ENCODE assay signal across 7 mouse cellular contexts in genomic region chr4:147406735-147407462, GRCm38 (mm10). TPM values are rescaled to one million over a fixed set of nuclear protein-coding genes. Genes with fewer than 3 reads are reported as not detected.
DNase-seq lines count a peak whose midpoint lies in the region; ATAC-seq and TF ChIP-seq lines count a peak whose summit lies in the region.

No protein-coding gene starts in this region.

- no peaks in the 10 kb centered on the region for H3K4me1 ChIP-seq in limb, embryonic 14.5 days (ENCODE audit: control insufficient read depth, insufficient read depth, low read length)
- 0 out of 2 replicates have a peak, but pooled peaks cover 3% of the 10 kb centered on the region for H3K4me1 ChIP-seq in olfactory bulb, adult 2 months (ENCODE audit: control insufficient read depth, insufficient read depth, low read length)

- H3K4me3 ChIP-seq in limb, embryonic 14.5 days (replicated peaks; ENCODE audit: low read length) = peak overlapping the region; percentile 46
- peak overlapping the region; percentile 86 for H3K4me3 ChIP-seq in olfactory bulb, adult 2 months (ENCODE audit: insufficient read depth, low read depth, low read length)

- 4% methylated on average over 21 of the region's 75 CpGs for WGBS in limb, embryonic 14.5 days
- WGBS in olfactory bulb, adult 2 months = 1% methylated on average over 63 of the region's 75 CpGs

- 0 out of 2 replicates have a peak overlapping the region, but pooled peaks have one; percentile 61 for H3K27ac ChIP-seq in limb, embryonic 14.5 days (replicated peaks; ENCODE audit: low read depth, low read length)
- no peak overlapping the region for H3K27ac ChIP-seq in olfactory bulb, adult 2 months (ENCODE audit: insufficient read depth, low read depth, low read length)

- no peak for TF ChIP-seq CTCF in olfactory bulb, adult 2 months (IDR thresholded peaks at IDR 0.05; ENCODE audit: insufficient read depth, low read depth, low read length)

- H3K4me2 ChIP-seq in limb, embryonic 14.5 days (replicated peaks; ENCODE audit: low read depth, low read length, severe bottlenecking) = peak overlapping the region; percentile 58

- H3K27me3 ChIP-seq in limb, embryonic 14.5 days (ENCODE audit: control insufficient read depth, insufficient read depth, low read length) = no peaks in the 10 kb centered on the region

- 0 out of 2 replicates have a peak, but pooled peaks cover 5% of the 10 kb centered on the region for H3K36me3 ChIP-seq in limb, embryonic 14.5 days (ENCODE audit: control insufficient read depth, insufficient read depth, low read length)

- DNase-seq in layer of hippocampus, postnatal 10 days (ENCODE audit: low spot score in 2 of 2) = peak; percentile 27 to 53
- no peak for DNase-seq in layer of hippocampus, adult 9-11 months
- peak; percentile 24 for DNase-seq in c-Kit-positive CD71-negative TER-119-negative erythroid progenitor cells, embryonic 14.5 days (ENCODE audit: low read depth)
- no peak for DNase-seq in limb, embryonic 14.5 days (ENCODE audit: low spot score)
- no peak for DNase-seq in frontal cortex, postnatal 10 days (ENCODE audit: low spot score in 2 of 2)

- peak overlapping the region; percentile 67 for H3K9ac ChIP-seq in limb, embryonic 14.5 days (ENCODE audit: low read depth, low read length, severe bottlenecking)

- peaks cover 48% of the 10 kb centered on the region for H3K9me3 ChIP-seq in limb, embryonic 14.5 days (ENCODE audit: control insufficient read depth, low read length)

- ATAC-seq in granulocyte monocyte progenitor cell, adult 5-6 weeks (replicated peaks; ENCODE audit: poor library complexity, severe bottlenecking) = peak; percentile 70
- peak; percentile 87 for ATAC-seq in limb, embryonic 14.5 days (ENCODE audit: low FRiP score, low read depth)

- TF ChIP-seq POLR2A in limb, embryonic 14.5 days (IDR thresholded peaks at IDR 0.05; ENCODE audit: borderline replicate concordance, extremely low read depth, insufficient read depth, insufficient read length) = no peak
- TF ChIP-seq POLR2A in olfactory bulb, adult 2 months (IDR thresholded peaks at IDR 0.05; ENCODE audit: insufficient read depth, low read depth, low read length) = peak; percentile 57; the same call in 1 of the 2 replicates

RNA-seq across cellular contexts. Expression of gene Zfp978, which starts 45.8 kb away (rescaled TPM):
- total RNA-seq in layer of hippocampus, postnatal 10 days (2021) = not detected
- not detected in 2 replicates for total RNA-seq in granulocyte monocyte progenitor cell, adult 5-6 weeks (2014; fragmentation: Nextera tagmentation)
- not detected in 2 replicates for total RNA-seq in granulocyte monocyte progenitor cell, adult 5-6 weeks (2017)
- not detected in 2 replicates for polyA plus RNA-seq in limb, embryonic 14.5 days (2012; rRNA removed)
- polyA plus RNA-seq in limb, embryonic 14.5 days (2014; fragmentation: Nextera tagmentation; extraction: Ambion mirVana) = 0.23 TPM in 1 of 2 replicates, not detected in the other
- polyA plus RNA-seq in olfactory bulb, adult 2 months (2012; ENCODE audit: insufficient read depth, insufficient read length, low replicate concordance, missing spikeins) = not detected in 2 replicates

Comparison
In these comparisons a context has a peak if more than half of its experiments do, and no peak if none do; other contexts are left out.
1. DNase-seq: peak in layer of hippocampus, postnatal 10 days (2 of 2) and c-Kit-positive CD71-negative TER-119-negative erythroid progenitor cells, embryonic 14.5 days (single experiment); none in layer of hippocampus, adult 9-11 months (single experiment), limb, embryonic 14.5 days (single experiment) and frontal cortex, postnatal 10 days (0 of 2).